Mouse (Mus musculus) Patski (cell line): ENCODE data around the gene Cdx2. TPM values are rescaled to one million over a fixed set of nuclear protein-coding genes. Genes with fewer than 3 reads are reported as not detected.

Experiments used
- ATAC-seq: fragments of 100-300 bp; one replicate; pipeline ENCODE4 v1.8.0; 2021
- CTCF ChIA-PET: fragments of 350-600 bp; sonication (Branson Sonifier 250); formaldehyde crosslinking; loops from one replicate; lab custom pipeline; 2022; ENCODE audit warnings: inconsistent platforms; lab: Charles Lee
- POLR2A ChIA-PET: fragments of 350-600 bp; sonication (Branson Sonifier 250); formaldehyde crosslinking; loops from one replicate; lab custom pipeline; 2022; ENCODE audit warnings: antibody characterized with exemption, inconsistent platforms; lab: Charles Lee
- DNase-seq: peaks from one replicate; pipeline ENCODE4 v3.0.0-alpha.2; 2011; ENCODE audit warnings: low read depth, low spot score
- H3K27me3 ChIP-seq: fragments of 371-371 bp; one replicate; pipeline ENCODE4 v1.5.1; 2021
- CTCF ChIP-seq: fragments of 100-300 bp; IDR thresholded peaks from one replicate; pipeline ENCODE4 v1.5.1; 2021
- in situ Hi-C: fragments of 300-500 bp; cut with MboI; formaldehyde crosslinking; loops from 3 replicates; pipeline ENCODE4 v1.11.1; 2018; ENCODE audit warnings: low pct_unique_long_range_greater_than_20kb, mixed read lengths
- polyA plus RNA-seq: library from polyadenylated mRNA; unstranded; gene quantifications from one replicate; pipeline ENCODE4 v1.2.3, GENCODE M21; 2021

Gene Cdx2
- polyA plus RNA-seq, result 0.13 TPM

- ATAC-seq, result peak; percentile 3
- H3K27me3 ChIP-seq, result peaks cover 69% of the 10 kb centered on the region
- no peak for TF ChIP-seq CTCF
- ChIA-PET CTCF (interaction anchor here (0.7 to 3.7 kb wide), 3 partner anchors 8 to 12 kb away, joined by 3 to 18 read pairs (median 12); no protein-coding TSS in a partner anchor), POLR2A (interaction anchor here (1.1 kb wide), 1 partner anchor 9 kb away, joined by 3 read pairs; no protein-coding TSS in a partner anchor)
- DNase-seq, result no peak
- in situ Hi-C loops, result no loop called here
Observed at GRCm38 (mm10) chr5:147306638-147307397, at the start of gene Cdx2. TSS of gene Cdx2 (minus strand) at chr5:147307270.

- TF ChIP-seq CTCF, result no peak
- POLR2A ChIA-PET, result interaction anchor here (0.5 kb wide), 1 partner anchor 882 kb away, joined by 3 read pairs; no protein-coding TSS in a partner anchor
- CTCF ChIA-PET, result interaction anchor here (1.0 to 1.3 kb wide), 3 partner anchors 10 to 198 kb away, joined by 3 read pairs; no protein-coding TSS in a partner anchor
- H3K27me3 ChIP-seq, result no peaks in the 10 kb centered on the region
- in situ Hi-C loops, result no loop called here
- no peak for ATAC-seq
- DNase-seq, result no peak
Observed at GRCm38 (mm10) chr5:147356260-147357055, 49.4 kb upstream of the Cdx2 start.

GRCm38 (mm10) chr5:147355788-147356187 lies 48.7 kb upstream of the Cdx2 start:
- TF ChIP-seq CTCF, result no peak
- ATAC-seq (peak; percentile 77), DNase-seq (peak; percentile 88)
- ChIA-PET POLR2A (interaction anchor here (0.6 kb wide), 1 partner anchor 27 kb away, joined by 3 read pairs; no protein-coding TSS in a partner anchor), CTCF (interaction anchor here (1.0 to 1.3 kb wide), 2 partner anchors 9 to 199 kb away, joined by 3 read pairs; no protein-coding TSS in a partner anchor)
- no peaks in the 10 kb centered on the region for H3K27me3 ChIP-seq
- in situ Hi-C loops, result no loop called here

GRCm38 (mm10) chr5:147354985-147355384 lies 47.9 kb upstream of the Cdx2 start:
- CTCF ChIA-PET, result no interaction called here
- POLR2A ChIA-PET, result interaction anchor here (1.0 kb wide), 1 partner anchor 8 kb away, joined by 3 read pairs; no protein-coding TSS in a partner anchor
- no peak for TF ChIP-seq CTCF
- ATAC-seq (no peak), DNase-seq (no peak)
- no peaks in the 10 kb centered on the region for H3K27me3 ChIP-seq
- in situ Hi-C loops, result no loop called here

GRCm38 (mm10) chr5:147354161-147354780 lies 47.2 kb upstream of the Cdx2 start:
- DNase-seq (no peak), ATAC-seq (no peak)
- ChIA-PET POLR2A (interaction anchor here (1.0 kb wide), 1 partner anchor 8 kb away, joined by 3 read pairs; no protein-coding TSS in a partner anchor), CTCF (no interaction called here)
- in situ Hi-C loops, result no loop called here
- no peaks in the 10 kb centered on the region for H3K27me3 ChIP-seq
- TF ChIP-seq CTCF, result no peak

- in situ Hi-C loops, result no loop called here
- ChIA-PET CTCF (interaction anchor here (1.1 kb wide), 1 partner anchor 27 kb away, joined by 3 read pairs; no protein-coding TSS in a partner anchor), POLR2A (no interaction called here)
Observed at GRCm38 (mm10) chr5:147351931-147352330, 44.9 kb upstream of the Cdx2 start.

GRCm38 (mm10) chr5:147345981-147346380 lies 38.9 kb upstream of the Cdx2 start:
- no peak for TF ChIP-seq CTCF
- no peak for ATAC-seq

More at GRCm38 (mm10) chr5:147351931-147352330, 44.9 kb upstream of the Cdx2 start:
- TF ChIP-seq CTCF, result no peak
- ATAC-seq, result no peak
- DNase-seq, result no peak
- no peaks in the 10 kb centered on the region for H3K27me3 ChIP-seq

GRCm38 (mm10) chr5:147343904-147344303 lies 36.8 kb upstream of the Cdx2 start:
- ATAC-seq (no peak), DNase-seq (no peak)
- in situ Hi-C loops, result loop anchor here (25.0 kb wide), 1 partner anchor 893 kb away; no protein-coding TSS in a partner anchor
- H3K27me3 ChIP-seq, result no peaks in the 10 kb centered on the region
- no peak for TF ChIP-seq CTCF
- CTCF ChIA-PET, result no interaction called here
- POLR2A ChIA-PET, result no interaction called here

More at GRCm38 (mm10) chr5:147345981-147346380, 38.9 kb upstream of the Cdx2 start:
- in situ Hi-C loops, result loop anchor here (25.0 kb wide), 1 partner anchor 891 kb away; no protein-coding TSS in a partner anchor
- no peaks in the 10 kb centered on the region for H3K27me3 ChIP-seq
- CTCF ChIA-PET, result interaction anchor here (0.9 to 1.3 kb wide), 3 partner anchors 8 to 12 kb away, joined by 3 read pairs; no protein-coding TSS in a partner anchor
- no peak for DNase-seq
- POLR2A ChIA-PET, result interaction anchor here (0.6 kb wide), 2 partner anchors 9 to 91 kb away, joined by 3 read pairs; no protein-coding TSS in a partner anchor

GRCm38 (mm10) chr5:147342901-147343300 lies 35.8 kb upstream of the Cdx2 start:
- ATAC-seq, result no peak
- H3K27me3 ChIP-seq, result no peaks in the 10 kb centered on the region
- TF ChIP-seq CTCF, result no peak
- ChIA-PET POLR2A (no interaction called here), CTCF (no interaction called here)
- no peak for DNase-seq
- in situ Hi-C loops, result loop anchor here (25.0 kb wide), 1 partner anchor 894 kb away; no protein-coding TSS in a partner anchor
